Comparison of ENCODE assay signal across 17 mouse cellular contexts in genomic region chr7:140998853-140999700, GRCm38 (mm10). TPM values are rescaled to one million over a fixed set of nuclear protein-coding genes. Genes with fewer than 3 reads are reported as not detected.
DNase-seq lines count a peak whose midpoint lies in the region; ATAC-seq lines count a peak whose summit lies in the region.
"Had no signal": no experiment of that assay in that cellular context is flagged by ENCODE, and none has a peak within 500 bp of the region (broad histone marks: within the 10 kb centered on the region; RNA-seq: fewer than 3 reads in every experiment).

No protein-coding gene starts in this region.

- intact Hi-C loops in left cerebral cortex, postnatal 25 days (cut with DNase I): no loop called here

- peak overlapping the region; percentile 9; the same call in 1 of the 2 replicates for H3K4me2 ChIP-seq in liver, embryonic 16.5 days (ENCODE audit: low read depth, low read length)
- no peak overlapping the region for H3K4me2 ChIP-seq in liver, embryonic 11.5 days
- H3K4me2 ChIP-seq: hindbrain, embryonic 14.5 days; liver, embryonic 13.5 days had no signal

- H3K36me3 ChIP-seq in liver, embryonic 16.5 days (ENCODE audit: control insufficient read depth, insufficient read depth): no peaks in the 10 kb centered on the region
- no peaks in the 10 kb centered on the region for H3K36me3 ChIP-seq in liver, embryonic 11.5 days (ENCODE audit: control insufficient read depth, insufficient read depth, low read length)
- H3K36me3 ChIP-seq: embryonic facial prominence, embryonic 10.5 days; liver, embryonic 13.5 days; midbrain, embryonic 10.5 days had no signal

- H3K9ac ChIP-seq in liver, embryonic 16.5 days (ENCODE audit: low read depth, low read length): no peak overlapping the region
- no peak overlapping the region for H3K9ac ChIP-seq in liver, embryonic 11.5 days (ENCODE audit: low read depth, low read length)
- H3K9ac ChIP-seq: hindbrain, embryonic 14.5 days; liver, embryonic 13.5 days had no signal

- H3K27ac ChIP-seq in liver, embryonic 16.5 days (ENCODE audit: low read length): peak overlapping the region; percentile 35; the same call in 1 of the 2 replicates
- no peak overlapping the region for H3K27ac ChIP-seq in liver, embryonic 11.5 days (ENCODE audit: low read depth, low read length)
- H3K27ac ChIP-seq: embryonic facial prominence, embryonic 10.5 days; hindbrain, embryonic 14.5 days; layer of hippocampus, adult 2 months; liver, embryonic 13.5 days; midbrain, embryonic 10.5 days had no signal

- no peaks in the 10 kb centered on the region for H3K27me3 ChIP-seq in liver, embryonic 16.5 days (ENCODE audit: control insufficient read depth, insufficient read depth, low read depth, low read length)
- no peaks in the 10 kb centered on the region for H3K27me3 ChIP-seq in liver, embryonic 11.5 days (replicated peaks; ENCODE audit: control insufficient read depth, insufficient read depth, low read length)
- H3K27me3 ChIP-seq: liver, embryonic 13.5 days had no signal

- 43% methylated on average over 11 of the region's 11 CpGs for WGBS in liver, embryonic 16.5 days (ENCODE audit: insufficient replicate concordance)
- 66% methylated on average over 11 of the region's 11 CpGs for WGBS in liver, embryonic 11.5 days

- peak overlapping the region; percentile 1; the same call in 1 of the 2 replicates for H3K4me3 ChIP-seq in liver, embryonic 16.5 days (ENCODE audit: low read depth, low read length)
- H3K4me3 ChIP-seq in liver, embryonic 11.5 days (ENCODE audit: low read depth, low read length): no peak overlapping the region
- H3K4me3 ChIP-seq: embryonic facial prominence, embryonic 10.5 days; layer of hippocampus, adult 2 months; liver, embryonic 13.5 days; midbrain, embryonic 10.5 days had no signal

- ATAC-seq in liver, embryonic 16.5 days (ENCODE audit: low read depth): peak; percentile 27; the same call in 1 of the 2 replicates
- no peak for ATAC-seq in liver, embryonic 11.5 days (replicated peaks; ENCODE audit: low FRiP score)
- peak; percentile 81 for ATAC-seq in CD4-positive, CD25-positive, alpha-beta regulatory T cell, adult 4 months
- peak; percentile 54 to 77 for ATAC-seq in hematopoietic stem cell, adult 5-6 weeks (replicated peaks in 1 of 2; ENCODE audit: insufficient read depth in 1 of 2, low FRiP score in 2 of 2, low TSS enrichment in 1 of 2, low read depth in 1 of 2, poor library complexity in 2 of 2, severe bottlenecking in 2 of 2)

- no peak for DNase-seq in liver, embryonic 11.5 days (ENCODE audit: low spot score)
- peak; percentile 43 for DNase-seq in naive thymus-derived CD4-positive, alpha-beta T cell, adult 2 months (ENCODE audit: low read depth)
- DNase-seq in embryo, embryonic 9.5 days (ENCODE audit: extremely low spot score): no peak
- DNase-seq in neural tube, embryonic 10.5 days (ENCODE audit: extremely low spot score, low spot score): no peak
- no peak for DNase-seq in left cerebral cortex, postnatal 25 days (ENCODE audit: low spot score in 2 of 2)
- DNase-seq: cerebellum, adult 8-10 months; liver, embryonic 13.5 days had no signal

- no peaks in the 10 kb centered on the region for H3K4me1 ChIP-seq in liver, embryonic 16.5 days (ENCODE audit: control insufficient read depth, low read depth, low read length)
- no peaks in the 10 kb centered on the region for H3K4me1 ChIP-seq in liver, embryonic 11.5 days (replicated peaks; ENCODE audit: control insufficient read depth, insufficient read depth, low read length)
- H3K4me1 ChIP-seq: embryonic facial prominence, embryonic 10.5 days; midbrain, embryonic 10.5 days had no signal

- no peaks in the 10 kb centered on the region for H3K9me3 ChIP-seq in liver, embryonic 16.5 days (replicated peaks; ENCODE audit: control insufficient read depth, low read length)
- H3K9me3 ChIP-seq in liver, embryonic 11.5 days (ENCODE audit: control insufficient read depth, low read length): no peaks in the 10 kb centered on the region
- H3K9me3 ChIP-seq: embryonic facial prominence, embryonic 10.5 days; liver, embryonic 13.5 days; midbrain, embryonic 10.5 days had no signal

RNA-seq across cellular contexts. Expression of gene Ifitm3, which starts 11.5 kb away (rescaled TPM):
- 68.0 and 76.2 TPM in 2 replicates for polyA plus RNA-seq in liver, embryonic 16.5 days (2015; fragmentation: Nextera tagmentation; extraction: Ambion mirVana)
- polyA plus RNA-seq in liver, embryonic 11.5 days (2014; fragmentation: Nextera tagmentation; extraction: Ambion mirVana): 45.0 and 47.5 TPM in 2 replicates
- 1 to 10 TPM; 2.9 to 4.4 TPM for polyA plus RNA-seq in CD4-positive, CD25-positive, alpha-beta regulatory T cell, adult 4 months (2017; shearing (Covaris generic))
- 143 and 341 TPM in 2 replicates for total RNA-seq in hematopoietic stem cell, adult 5-6 weeks (2017)
- total RNA-seq in left cerebral cortex, postnatal 25 days (2021): 10 to 100 TPM in 1 of 2 experiments, 1 to 10 TPM in 1; 9.9 to 13.5 TPM

RNA-seq across cellular contexts. Expression of gene Ifitm6, which starts 18.6 kb away (rescaled TPM):
- 23.3 and 28.4 TPM in 2 replicates for polyA plus RNA-seq in liver, embryonic 16.5 days (2015; fragmentation: Nextera tagmentation; extraction: Ambion mirVana)
- 0.90 and 0.97 TPM in 2 replicates for polyA plus RNA-seq in liver, embryonic 11.5 days (2014; fragmentation: Nextera tagmentation; extraction: Ambion mirVana)
- polyA plus RNA-seq in CD4-positive, CD25-positive, alpha-beta regulatory T cell, adult 4 months (2017; shearing (Covaris generic)): not detected
- total RNA-seq in hematopoietic stem cell, adult 5-6 weeks (2017): 68.4 and 203 TPM in 2 replicates
- total RNA-seq in left cerebral cortex, postnatal 25 days (2021): not detected
- total RNA-seq: layer of hippocampus, adult 2 months had no signal
- polyA plus RNA-seq: embryonic facial prominence, embryonic 10.5 days; midbrain, embryonic 10.5 days had no signal

RNA-seq across cellular contexts. Expression of gene Gm17387, which starts 29.9 kb away (rescaled TPM):
- polyA plus RNA-seq in liver, embryonic 16.5 days (2015; fragmentation: Nextera tagmentation; extraction: Ambion mirVana): not detected in 2 replicates
- polyA plus RNA-seq in liver, embryonic 11.5 days (2014; fragmentation: Nextera tagmentation; extraction: Ambion mirVana): not detected in 2 replicates
- not detected for polyA plus RNA-seq in CD4-positive, CD25-positive, alpha-beta regulatory T cell, adult 4 months (2017; shearing (Covaris generic))
- not detected in 2 replicates for total RNA-seq in hematopoietic stem cell, adult 5-6 weeks (2017)
- total RNA-seq in left cerebral cortex, postnatal 25 days (2021): not detected
- total RNA-seq: gastrocnemius, postnatal 4 days; layer of hippocampus, adult 2 months had no signal
- polyA plus RNA-seq: embryonic facial prominence, embryonic 10.5 days; heart, embryonic 14.5 days; hindbrain, embryonic 14.5 days; kidney, embryonic 16.5 days; liver, embryonic 13.5 days; midbrain, embryonic 10.5 days had no signal

RNA-seq across cellular contexts. Expression of gene Ifitm1, which starts 32.1 kb away (rescaled TPM):
- polyA plus RNA-seq in liver, embryonic 16.5 days (2015; fragmentation: Nextera tagmentation; extraction: Ambion mirVana): 15.2 and 15.4 TPM in 2 replicates
- polyA plus RNA-seq in liver, embryonic 11.5 days (2014; fragmentation: Nextera tagmentation; extraction: Ambion mirVana): 32.7 and 33.5 TPM in 2 replicates
- polyA plus RNA-seq in CD4-positive, CD25-positive, alpha-beta regulatory T cell, adult 4 months (2017; shearing (Covaris generic)): not detected
- total RNA-seq in hematopoietic stem cell, adult 5-6 weeks (2017): 250 and 359 TPM in 2 replicates
- total RNA-seq in left cerebral cortex, postnatal 25 days (2021): 1 to 10 TPM; 1.7 to 2.9 TPM

RNA-seq across cellular contexts. Expression of gene Ifitm2, which starts 43.3 kb away (rescaled TPM):
- 391 and 458 TPM in 2 replicates for polyA plus RNA-seq in liver, embryonic 16.5 days (2015; fragmentation: Nextera tagmentation; extraction: Ambion mirVana)
- 478 and 500 TPM in 2 replicates for polyA plus RNA-seq in liver, embryonic 11.5 days (2014; fragmentation: Nextera tagmentation; extraction: Ambion mirVana)
- 10 to 100 TPM; 39.6 to 46.5 TPM for polyA plus RNA-seq in CD4-positive, CD25-positive, alpha-beta regulatory T cell, adult 4 months (2017; shearing (Covaris generic))
- 328 and 386 TPM in 2 replicates for total RNA-seq in hematopoietic stem cell, adult 5-6 weeks (2017)
- total RNA-seq in left cerebral cortex, postnatal 25 days (2021): 10 to 100 TPM; 11.7 to 15.7 TPM

Comparison
In these comparisons a context has a peak if more than half of its experiments do, and no peak if none do; other contexts are left out.
1. RNA of gene Ifitm6, which starts 18.6 kb away (polyA plus RNA-seq): 23.3 to 28.4 TPM in liver, embryonic 16.5 days; 0.90 to 0.97 TPM in liver, embryonic 11.5 days and not detected in CD4-positive, CD25-positive, alpha-beta regulatory T cell, adult 4 months; every median in the first group is over 10 times any median in the second.